Mouse (Mus musculus) embryonic facial prominence, embryonic 10.5 days (tissue): ENCODE results near the gene Arfgef3. TPM values are rescaled to one million over a fixed set of nuclear protein-coding genes. Genes with fewer than 3 reads are reported as not detected.
A peak's percentile ranks its signal among the peaks of the same experiment; 100 is the strongest.

Experiments used
- DNase-seq: peaks from one replicate; pipeline ENCODE4 v3.0.0-alpha.2; 2017; ENCODE audit warnings: low spot score
- H3K27ac ChIP-seq: fragments of 300-500 bp; sonication (generic); replicated peaks from 2 replicates; pipeline ENCODE4 v1.5.1; 2016; ENCODE audit warnings: mild to moderate bottlenecking
- H3K27me3 ChIP-seq: fragments of 300-500 bp; sonication (generic); replicated peaks from 2 replicates; pipeline ENCODE4 v1.6.1; 2016; ENCODE audit warnings: low read depth, mild to moderate bottlenecking; ENCODE audit not compliant: poor library complexity, severe bottlenecking
- H3K36me3 ChIP-seq: fragments of 300-500 bp; sonication (generic); replicated peaks from 2 replicates; pipeline ENCODE4 v1.6.1; 2016; ENCODE audit warnings: mild to moderate bottlenecking, moderate library complexity
- H3K4me1 ChIP-seq: fragments of 300-500 bp; sonication (generic); 2 replicates; pipeline ENCODE4 v1.6.1; 2016
- H3K4me3 ChIP-seq: fragments of 300-500 bp; sonication (generic); 2 replicates; pipeline ENCODE4 v1.5.1; 2016; ENCODE audit warnings: mild to moderate bottlenecking, moderate library complexity
- H3K9me3 ChIP-seq: fragments of 300-500 bp; sonication (generic); 2 replicates; pipeline ENCODE4 v1.6.1; 2016; ENCODE audit warnings: mild to moderate bottlenecking
- WGBS: fragments of 180-500 bp; shearing (Covaris S2); methylation state at CpG from one replicate; pipeline ENCODE4 v1.1.7; 2016; 5-methylcytosine and 5-hydroxymethylcytosine counted together
- polyA plus RNA-seq: library from polyadenylated mRNA; unstranded; fragments of >200 nt; fragmentation: Nextera tagmentation; extraction: Ambion mirVana; gene quantifications from 2 replicates; pipeline ENCODE4 v1.2.1, GENCODE M21; 2016

Arfgef3 gene
- polyA plus RNA-seq, 1 experiment from 2014 or later, result 0.50 TPM

DNA sequence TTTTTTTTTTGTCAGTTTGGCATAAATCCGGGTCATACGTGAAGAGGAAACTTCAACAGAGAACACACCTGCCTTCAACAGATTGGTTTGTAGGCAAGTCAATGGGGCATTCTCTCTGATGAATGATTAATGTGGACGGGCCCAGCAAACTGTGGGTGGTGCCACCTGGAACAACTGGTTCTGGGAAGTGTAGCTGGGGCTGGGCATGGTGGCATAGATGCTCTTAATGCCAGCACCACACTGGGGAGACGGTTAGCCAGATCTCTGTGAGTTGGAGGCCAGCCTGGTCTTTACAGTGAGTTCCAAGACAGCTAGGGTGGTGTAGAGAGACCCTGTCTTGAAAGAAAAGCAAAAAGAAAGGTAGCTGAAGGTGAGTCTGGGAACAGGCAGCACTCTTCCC lies 196.4 kb downstream of the Arfgef3 start:
- no peak overlapping the region for H3K4me3 ChIP-seq
- no peaks in the 10 kb centered on the region for H3K36me3 ChIP-seq
- no peak for DNase-seq
- peaks cover 23% of the 10 kb centered on the region for H3K4me1 ChIP-seq
- H3K27me3 ChIP-seq, result peaks cover 18% of the 10 kb centered on the region
- H3K9me3 ChIP-seq, result no peaks in the 10 kb centered on the region
- WGBS, result 87% methylated on average over 4 of the region's 4 CpGs
- no peak overlapping the region for H3K27ac ChIP-seq

DNA sequence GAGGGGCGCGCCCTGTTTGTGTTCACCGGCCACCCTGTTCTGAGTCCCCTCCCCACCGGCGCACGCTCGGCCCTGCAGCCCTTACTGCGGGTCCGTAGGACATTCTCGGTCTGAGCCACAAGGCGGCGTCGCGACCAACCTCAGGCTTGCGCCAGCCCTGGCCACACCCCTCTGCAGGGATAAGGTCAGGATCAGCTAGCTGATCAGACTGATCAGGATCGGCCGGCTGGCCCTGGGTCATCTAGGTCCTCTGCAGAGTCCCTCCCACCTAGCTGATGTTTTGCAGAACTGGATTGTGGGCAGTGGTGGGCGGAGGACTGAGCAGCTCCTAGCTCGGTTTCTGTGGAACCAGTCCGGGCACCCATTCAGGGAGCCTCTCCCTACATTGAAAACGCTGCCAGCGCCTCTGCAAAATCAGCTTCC lies 197.9 kb downstream of the Arfgef3 start, which contains the start of gene Hebp2:
Gene Hebp2 (minus strand): TSS at position 264 of the 423 bp plus-strand sequence.
- peak; percentile 91 for DNase-seq
- Histone ChIP-seq H3K36me3 (no peaks in the 10 kb centered on the region), H3K27ac (peak within 1 kb of the TSS; percentile 84), H3K9me3 (no peaks in the 10 kb centered on the region), H3K4me3 (peak within 1 kb of the TSS; percentile 73), H3K4me1 (peaks cover 23% of the 10 kb centered on the region), H3K27me3 (peaks cover 18% of the 10 kb centered on the region)
- under 1% methylated on average over 22 of the region's 22 CpGs for WGBS

DNA sequence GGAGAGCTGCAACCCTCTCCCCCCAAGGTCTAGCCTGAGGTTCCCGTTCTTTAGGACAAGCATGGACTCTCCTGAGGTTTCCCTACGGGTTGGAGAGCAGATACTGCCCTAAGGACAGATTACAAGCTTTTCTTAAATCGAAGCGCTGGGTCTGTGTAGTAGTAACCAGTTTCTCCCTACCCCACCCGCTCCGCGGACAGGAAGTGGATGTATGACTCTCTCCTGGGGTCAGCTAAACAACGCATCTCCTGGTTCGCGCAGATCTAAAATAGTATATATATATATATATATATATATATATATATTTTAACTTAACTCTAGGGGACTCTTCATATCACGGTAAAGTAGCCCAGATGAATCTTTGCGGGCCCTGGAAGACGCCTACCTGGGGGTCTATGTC lies 198.4 kb downstream of the Arfgef3 start:
- Histone ChIP-seq H3K4me3 (peak overlapping the region; percentile 73), H3K27ac (peak overlapping the region; percentile 84), H3K36me3 (no peaks in the 10 kb centered on the region), H3K27me3 (peaks cover 16% of the 10 kb centered on the region), H3K9me3 (no peaks in the 10 kb centered on the region), H3K4me1 (peaks cover 23% of the 10 kb centered on the region)
- 8% methylated on average over 13 of the region's 13 CpGs for WGBS
- DNase-seq, result no peak

DNA sequence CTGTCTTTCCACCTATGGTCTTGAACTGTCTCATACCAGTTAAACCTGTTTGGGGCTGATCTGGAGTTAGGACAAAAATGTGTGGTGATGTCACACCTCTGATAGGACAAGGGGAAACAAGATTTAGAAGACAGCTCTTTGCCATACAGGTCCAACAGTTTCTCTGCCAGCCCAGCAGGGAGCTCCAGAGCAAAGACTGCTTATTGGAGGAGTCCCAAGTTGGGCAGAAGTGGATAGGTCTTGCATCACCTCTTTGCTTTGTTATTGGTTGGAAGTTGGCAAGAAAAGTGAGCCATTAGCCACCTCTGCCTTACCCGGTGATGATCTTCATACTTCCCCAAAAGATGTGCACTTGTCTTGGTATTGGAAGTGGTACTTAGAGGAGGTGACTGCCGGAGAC lies 206.9 kb downstream of the Arfgef3 start:
- Histone ChIP-seq H3K9me3 (no peaks in the 10 kb centered on the region), H3K4me1 (no peaks in the 10 kb centered on the region), H3K36me3 (peaks cover 33% of the 10 kb centered on the region), H3K27me3 (0 out of 2 replicates have a peak, but pooled peaks cover under 1% of the 10 kb centered on the region), H3K4me3 (no peak overlapping the region), H3K27ac (no peak overlapping the region)
- DNase-seq, result no peak
- WGBS, result 86% methylated on average over 2 of the region's 2 CpGs

DNA sequence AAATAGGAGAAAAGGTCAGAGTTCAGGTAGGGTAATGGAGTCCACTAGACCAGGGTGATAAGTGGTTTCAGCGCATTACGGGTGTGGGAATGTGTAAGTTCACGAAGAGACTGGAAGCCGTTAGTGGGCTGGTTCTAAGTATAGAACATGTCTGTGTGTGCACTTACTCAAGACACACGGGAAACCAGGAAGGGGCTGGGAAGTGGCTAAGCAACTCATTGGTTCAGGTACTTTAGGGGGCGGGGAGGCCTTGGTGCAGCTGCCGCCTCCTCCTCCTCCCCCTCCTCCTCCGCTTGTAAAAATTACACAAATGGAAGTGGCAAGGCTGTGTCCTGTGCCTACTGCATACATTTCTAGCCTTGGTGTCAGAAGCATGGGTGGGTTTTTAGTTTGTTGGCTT lies 211.5 kb downstream of the Arfgef3 start:
- Histone ChIP-seq H3K36me3 (peaks cover 45% of the 10 kb centered on the region), H3K9me3 (no peaks in the 10 kb centered on the region), H3K4me1 (peaks cover under 1% of the 10 kb centered on the region), H3K27ac (no peak overlapping the region), H3K4me3 (no peak overlapping the region), H3K27me3 (peaks cover 6% of the 10 kb centered on the region; the same call in 1 of the 2 replicates)
- DNase-seq, result no peak
- 65% methylated on average over 8 of the region's 8 CpGs for WGBS

Other genes with a start within 250 kb of the Arfgef3 start
- 15.5 and 16.0 TPM in 2 replicates for gene Hebp2, start 197.9 kb downstream of the Arfgef3 start, polyA plus RNA-seq
- not detected in 2 replicates for gene Gm4922, start 42.8 kb upstream of the Arfgef3 start, polyA plus RNA-seq
- 33.4 and 34.9 TPM in 2 replicates for gene Perp, start 101.1 kb upstream of the Arfgef3 start, polyA plus RNA-seq